Mouse (Mus musculus) adrenal gland, adult (tissue): ENCODE measurements around the gene Olfr114.

ENCODE experiments used
- DNase-seq, 2 experiments: peaks; one replicate each; pipeline ENCODE4 v3.0.0; 2022 to 2023; ENCODE audit warnings: low spot score in 1 of 2; ENCODE audit not compliant: inconsistent age in 2 of 2

Gene Olfr114

DNA sequence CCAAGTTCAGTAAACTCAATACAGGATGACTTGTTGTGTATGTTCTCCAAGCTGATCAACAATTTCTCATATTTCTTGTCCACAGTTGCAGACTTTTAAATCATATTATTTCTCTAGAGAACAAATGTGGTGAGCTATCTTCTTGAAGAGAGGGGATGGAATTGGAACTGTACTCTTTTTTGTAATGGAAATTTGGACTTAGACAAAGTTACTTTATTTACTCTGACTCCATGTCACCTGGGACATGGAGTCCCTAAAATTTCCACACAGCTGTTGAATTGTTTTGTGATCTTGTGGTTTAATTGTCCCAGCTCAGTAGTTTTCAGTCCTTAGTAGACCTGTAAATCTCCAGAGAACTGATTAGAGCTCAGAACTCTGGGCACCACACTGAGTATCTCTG is at the start of gene Olfr114:
Gene Olfr114, minus strand, starts transcription at position 101 of the 400 bp plus-strand sequence.
- no peak for DNase-seq

DNA sequence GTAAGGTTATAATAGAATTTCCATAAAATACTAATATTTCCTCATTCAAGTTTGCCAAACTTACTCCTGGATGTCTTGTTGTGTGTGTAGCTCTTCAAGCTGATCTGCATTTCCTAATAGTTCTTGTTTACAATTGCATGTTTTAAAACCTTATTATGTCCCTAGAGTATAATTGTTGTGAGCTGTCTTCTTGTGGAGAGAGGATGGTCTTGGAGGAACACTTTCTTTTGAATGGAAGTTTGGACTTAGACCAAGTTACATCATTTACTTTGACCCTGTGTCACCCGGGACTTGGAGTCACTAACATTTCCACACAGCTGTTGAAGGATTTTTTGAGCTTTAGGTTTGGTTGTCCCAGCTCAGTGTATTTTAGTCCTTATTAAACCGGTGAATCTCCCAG is 34.5 kb upstream of the Olfr114 start, which contains the start of the genes Olfr115 and Olfr116:
Gene Olfr115, minus strand, starts transcription at position 101 of the 400 bp plus-strand sequence.
Gene Olfr116, minus strand, starts transcription at position 191 of the 400 bp plus-strand sequence.
- no peak for DNase-seq

DNA sequence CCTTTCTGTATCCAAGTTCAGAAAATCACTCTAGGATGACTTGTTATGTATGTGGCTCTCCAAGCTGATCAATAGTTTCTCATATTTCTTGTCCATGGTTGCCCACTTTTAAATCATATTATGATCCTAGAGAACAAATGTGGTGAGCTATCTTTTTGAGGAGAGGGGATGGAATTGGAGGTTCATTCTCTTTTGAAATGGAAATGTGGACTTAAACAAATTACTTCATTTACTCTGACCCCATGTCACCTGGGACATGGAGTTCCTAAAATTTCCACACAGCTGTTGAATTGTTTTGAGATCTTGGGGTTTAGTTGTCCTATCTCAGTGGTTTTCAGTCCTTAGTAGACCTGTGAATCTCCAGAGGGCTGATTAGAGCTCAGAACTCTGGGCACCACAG is 15.0 kb downstream of the Olfr114 start, which contains the start of gene Olfr113:
Gene Olfr113, minus strand, starts transcription at position 101 of the 400 bp plus-strand sequence.
- no peak for DNase-seq

DNA sequence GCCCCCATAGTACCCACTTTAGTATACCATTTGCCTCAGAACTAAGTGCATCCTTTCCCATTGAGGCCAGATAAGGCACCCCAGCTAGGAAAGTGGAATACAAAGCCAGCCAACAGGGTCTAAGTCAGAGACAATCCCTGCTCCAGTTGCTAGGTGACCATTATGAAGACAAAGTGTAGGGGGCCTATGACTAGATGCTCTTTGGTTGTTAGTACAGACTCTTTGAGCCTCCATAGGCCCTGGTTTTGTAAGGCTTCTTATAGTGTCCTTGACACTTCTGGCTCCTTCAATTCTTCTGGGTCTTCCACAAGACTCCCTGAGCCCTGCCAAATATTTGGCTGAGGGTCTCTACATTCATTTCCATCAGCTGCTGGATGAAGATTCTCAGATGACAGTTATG is 23.2 kb downstream of the Olfr114 start, which contains the start of gene Olfr112:
Gene Olfr112, minus strand, starts transcription at position 101 of the 400 bp plus-strand sequence.
- DNase-seq = no peak

DNA sequence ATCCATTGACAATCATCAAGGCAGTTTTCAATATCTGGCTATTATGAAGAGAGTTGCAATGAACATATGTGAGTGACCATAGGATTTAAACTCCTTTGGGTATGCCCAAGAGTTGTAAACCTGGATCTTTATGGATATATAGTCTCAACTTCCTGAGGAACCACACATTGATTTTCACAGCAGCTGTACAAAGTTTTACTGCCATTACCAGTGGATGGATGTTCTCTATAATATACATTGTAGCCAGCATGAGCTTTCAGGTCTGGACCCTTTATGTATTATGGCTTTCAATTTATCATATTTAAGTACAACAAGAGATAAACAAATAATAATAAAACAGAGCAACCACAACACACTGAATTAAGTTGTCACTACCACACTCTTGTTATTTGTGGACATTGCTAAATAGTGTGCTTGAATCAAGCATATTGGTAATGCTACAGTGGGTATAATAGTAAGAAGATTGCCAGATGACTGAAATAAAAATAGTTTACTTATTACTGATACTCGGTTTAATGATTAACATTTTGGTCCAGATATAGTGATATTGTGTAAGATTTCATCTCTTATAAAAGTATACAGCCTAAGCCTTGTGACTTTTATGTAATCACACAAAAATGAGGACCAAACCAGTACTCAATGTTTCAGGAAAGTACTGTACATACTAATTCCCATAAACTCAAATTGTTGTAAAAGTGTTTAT is 33.5 kb downstream of the Olfr114 start:
- no peak for DNase-seq

DNA sequence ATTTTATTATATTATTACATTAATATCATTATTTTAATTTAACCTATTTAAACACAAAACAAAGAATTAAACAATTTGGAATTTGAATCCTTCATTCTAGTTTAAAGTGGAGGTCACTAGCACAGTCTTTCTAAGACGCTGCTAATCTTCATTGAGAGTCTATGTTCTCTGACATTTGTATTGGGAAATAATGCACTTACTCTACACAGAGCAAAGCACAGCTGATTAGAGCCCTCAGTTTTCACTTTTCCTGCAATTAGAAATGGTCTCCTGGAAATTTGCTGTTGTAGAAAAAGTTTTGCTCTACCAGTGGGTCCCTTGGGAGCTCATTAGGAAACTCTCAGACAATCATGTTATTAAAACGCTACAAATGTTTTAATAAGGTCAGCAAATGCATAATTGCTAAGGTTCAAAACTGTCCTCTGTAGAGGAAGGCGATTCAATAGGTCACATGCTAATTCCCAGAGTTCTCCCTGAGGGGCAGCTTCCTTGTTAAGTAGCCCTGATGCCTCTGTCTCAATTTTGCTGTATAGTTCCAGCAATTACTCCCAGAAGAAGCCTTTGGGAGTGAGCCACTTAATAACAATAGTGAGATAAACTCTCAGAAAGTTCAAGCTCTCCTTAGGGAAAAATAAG is 48.6 kb downstream of the Olfr114 start:
- no peak for DNase-seq

DNA sequence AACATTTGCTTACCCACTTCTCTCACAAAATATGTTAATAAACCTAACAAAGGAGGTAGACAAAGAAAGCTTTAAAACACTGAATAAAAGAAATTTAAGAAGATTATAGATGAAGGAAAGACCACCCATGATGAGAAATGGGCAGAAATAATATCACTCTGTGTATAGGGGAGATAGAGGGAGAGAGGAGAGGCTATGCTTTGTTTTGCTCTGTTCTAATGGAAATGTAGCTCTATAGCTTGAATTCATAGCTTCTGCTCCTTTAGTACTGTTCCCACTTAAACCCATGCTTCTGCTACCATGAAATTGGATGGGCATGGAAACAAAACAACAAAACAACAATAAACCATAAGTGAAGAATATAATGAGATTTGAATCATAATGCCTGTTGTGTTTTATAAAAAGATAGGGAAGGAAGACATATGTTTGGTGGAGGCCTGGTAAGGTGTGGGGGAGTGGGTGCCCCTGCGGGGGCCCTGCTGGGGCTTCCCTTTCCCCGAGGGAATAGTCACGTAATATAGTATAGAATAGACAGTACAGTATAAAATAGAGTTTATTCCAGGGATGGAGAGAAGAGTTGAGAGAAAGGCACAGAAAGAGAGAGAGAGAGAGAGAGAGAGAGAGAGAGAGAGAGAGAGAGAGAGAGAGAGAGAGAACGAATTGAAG is 51.0 kb downstream of the Olfr114 start:
- DNase-seq = no peak
